Mouse (Mus musculus): ENCODE measurements around the gene Magi1. TPM values are rescaled to one million over a fixed set of nuclear protein-coding genes. Genes with fewer than 3 reads are reported as not detected.

Magi1 gene
- total RNA-seq (2021) = 1 to 10 TPM; 7.1 to 9.8 TPM
- long read RNA-seq, experiment 1, partial matches to known transcripts = 0 of 2 reads
- long read RNA-seq, experiment 1, other reads (novel, unspliced or antisense) = 2 of 2 reads
- long read RNA-seq, experiment 2, partial matches to known transcripts = 1 of 3 reads
- long read RNA-seq, experiment 2, other reads (novel, unspliced or antisense) = 2 of 3 reads

GRCm38 (mm10) chr6:94283318-94284061 is at the start of gene Magi1:
Gene Magi1, minus strand, starts transcription at chr6:94283917.
- DNase-seq = peak; percentile 91

GRCm38 (mm10) chr6:94327143-94327542 is 43.4 kb upstream of the Magi1 start:
- no peak for DNase-seq

GRCm38 (mm10) chr6:94316886-94317285 is 33.2 kb upstream of the Magi1 start:
- no peak for DNase-seq

- no peak for DNase-seq
These were observed 28.6 kb upstream of the Magi1 start for GRCm38 (mm10) chr6:94312285-94312684.

GRCm38 (mm10) chr6:94308498-94308897 is 24.8 kb upstream of the Magi1 start:
- no peak for DNase-seq

- no peak for DNase-seq
These were observed 19.8 kb upstream of the Magi1 start for GRCm38 (mm10) chr6:94303512-94303911.

GRCm38 (mm10) chr6:94301804-94302203 is 18.1 kb upstream of the Magi1 start:
- no peak for DNase-seq

- no peak for DNase-seq
These were observed 16.8 kb upstream of the Magi1 start for GRCm38 (mm10) chr6:94300562-94300961.

GRCm38 (mm10) chr6:94287387-94287786 is 3.7 kb upstream of the Magi1 start:
- no peak for DNase-seq

GRCm38 (mm10) chr6:94286555-94286954 is 2.8 kb upstream of the Magi1 start:
- no peak for DNase-seq

- peak; percentile 28 for DNase-seq
These were observed 540 bp upstream of the Magi1 start for GRCm38 (mm10) chr6:94284089-94284825.

GRCm38 (mm10) chr6:94282301-94283241 is 1.1 kb downstream of the Magi1 start:
- peak; percentile 17 for DNase-seq

- no peak for DNase-seq
These were observed 2.0 kb downstream of the Magi1 start for GRCm38 (mm10) chr6:94281606-94282280.

- no peak for DNase-seq
These were observed 9.8 kb downstream of the Magi1 start for GRCm38 (mm10) chr6:94273941-94274340.

- DNase-seq = no peak
These were observed 13.7 kb downstream of the Magi1 start for GRCm38 (mm10) chr6:94270001-94270400.

GRCm38 (mm10) chr6:94269174-94269573 is 14.5 kb downstream of the Magi1 start:
- DNase-seq = no peak

- DNase-seq = no peak
These were observed 18.3 kb downstream of the Magi1 start for GRCm38 (mm10) chr6:94265244-94265935.

GRCm38 (mm10) chr6:94264183-94264941 is 19.4 kb downstream of the Magi1 start:
- no peak for DNase-seq

- no peak for DNase-seq
These were observed 22.9 kb downstream of the Magi1 start for GRCm38 (mm10) chr6:94260831-94261230.

GRCm38 (mm10) chr6:94259981-94260380 is 23.7 kb downstream of the Magi1 start:
- no peak for DNase-seq

Data from gastrocnemius, postnatal 10 days (tissue).